Mouse (Mus musculus): Measurements from ENCODE around the gene Plpp1. TPM values are rescaled to one million over a fixed set of nuclear protein-coding genes. Genes with fewer than 3 reads are reported as not detected.

The Plpp1 gene
- polyA plus RNA-seq, 1 experiment from 2014 or later, result 68.1 TPM

Other genes with a start within 250 kb of the Plpp1 start
- gene Il31ra, start 206.4 kb upstream of the Plpp1 start, polyA plus RNA-seq (2015; fragmentation: Nextera tagmentation; extraction: Ambion mirVana), result 0.18 and 0.32 TPM in 2 replicates
- gene Ddx4, start 148.3 kb upstream of the Plpp1 start, polyA plus RNA-seq (2015; fragmentation: Nextera tagmentation; extraction: Ambion mirVana), result 0.59 and 0.72 TPM in 2 replicates
- 19.0 and 20.2 TPM in 2 replicates for gene Slc38a9, start 140.0 kb upstream of the Plpp1 start, polyA plus RNA-seq (2015; fragmentation: Nextera tagmentation; extraction: Ambion mirVana)
- gene Mtrex, start 126.6 kb downstream of the Plpp1 start, polyA plus RNA-seq (2015; fragmentation: Nextera tagmentation; extraction: Ambion mirVana), result 55.2 and 61.7 TPM in 2 replicates
- gene Dhx29, start 126.7 kb downstream of the Plpp1 start, polyA plus RNA-seq (2015; fragmentation: Nextera tagmentation; extraction: Ambion mirVana), result 22.1 and 22.4 TPM in 2 replicates
- 10.8 and 26.9 TPM in 2 replicates for gene Ccno, start 187.0 kb downstream of the Plpp1 start, polyA plus RNA-seq (2015; fragmentation: Nextera tagmentation; extraction: Ambion mirVana)
- 5.6 and 14.0 TPM in 2 replicates for gene Mcidas, start 193.1 kb downstream of the Plpp1 start, polyA plus RNA-seq (2015; fragmentation: Nextera tagmentation; extraction: Ambion mirVana)
- gene Cdc20b, start 234.3 kb downstream of the Plpp1 start, polyA plus RNA-seq (2015; fragmentation: Nextera tagmentation; extraction: Ambion mirVana), result 3.1 and 8.1 TPM in 2 replicates
- 190 and 192 TPM in 2 replicates for gene Gpx8, start 245.6 kb downstream of the Plpp1 start, polyA plus RNA-seq (2015; fragmentation: Nextera tagmentation; extraction: Ambion mirVana)